Mouse (Mus musculus) cerebellum, adult 18-20 months (tissue): ENCODE results near the gene Gtf2ird1.
A peak's percentile ranks its signal among the peaks of the same experiment; 100 is the strongest.
"Not testable (repeated sequence)": the region's sequence is repeated elsewhere in the genome, so short reads cannot be mapped to it uniquely, and the experiment has no call there.

Source experiments
- DNase-seq, 2 experiments: peaks; one replicate each; pipeline ENCODE4 v3.0.0; 2021

Gene Gtf2ird1

GRCm38 (mm10) chr5:134473902-134474301 lies 17.4 kb upstream of the Gtf2ird1 start:
- no peak for DNase-seq

DNA sequence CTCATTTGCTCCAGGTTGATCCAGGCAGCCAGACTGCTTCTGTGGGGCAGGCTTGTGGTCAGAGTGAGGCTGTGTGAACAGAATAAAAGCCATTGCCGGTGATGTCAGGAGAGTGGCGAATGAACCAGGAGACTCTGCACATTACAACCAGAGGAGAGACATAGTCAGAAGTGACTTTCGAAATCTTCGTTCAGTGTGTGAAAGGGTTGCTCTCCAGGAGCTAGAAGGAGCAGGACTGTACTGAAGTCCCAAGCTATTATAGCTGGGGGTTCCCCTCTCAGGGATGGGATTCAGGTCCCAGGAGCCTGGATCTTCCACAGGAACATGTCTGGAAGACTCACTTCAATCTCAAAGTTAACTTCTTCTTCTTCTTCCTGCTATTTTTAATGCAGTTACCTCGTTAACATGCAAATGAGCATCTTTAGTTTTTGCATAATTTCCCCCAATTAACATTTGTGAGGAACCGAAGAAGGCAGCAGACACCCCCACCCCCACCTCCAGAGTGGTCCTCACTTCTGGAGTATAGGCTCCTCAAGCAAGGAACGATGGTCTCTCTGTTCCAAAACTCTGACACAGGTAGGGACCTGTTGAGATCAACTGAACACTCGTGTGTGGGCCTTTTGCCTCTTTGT lies 14.1 kb upstream of the Gtf2ird1 start:
- DNase-seq, result no peak

DNA sequence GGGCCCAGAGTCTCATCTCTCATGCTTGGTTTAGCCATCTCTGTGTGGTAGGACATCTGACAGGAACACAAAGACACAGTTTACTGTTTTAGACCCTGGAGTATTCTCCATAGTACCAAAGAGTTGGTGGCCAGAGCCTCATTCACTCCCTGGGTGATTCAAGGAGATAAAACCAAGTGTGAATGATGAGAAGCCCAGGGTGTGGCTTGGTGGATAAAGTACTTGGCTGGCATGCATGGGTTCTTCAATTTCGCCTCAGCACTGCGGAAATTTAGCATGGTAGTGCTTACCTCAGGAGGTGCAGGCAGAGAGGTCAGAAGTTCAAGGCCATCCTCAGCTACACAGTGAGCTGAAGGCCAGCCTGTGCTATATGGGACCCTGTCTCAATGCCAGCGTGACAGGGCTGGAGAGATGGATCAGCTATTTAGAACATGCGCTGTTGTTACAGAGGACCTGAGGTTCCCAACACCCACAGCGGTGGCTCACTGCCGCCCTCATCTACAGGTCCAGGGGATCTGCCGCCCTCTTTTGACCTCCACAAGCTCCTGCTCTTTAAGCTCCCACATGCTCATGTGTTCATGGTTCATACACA lies 13.1 kb upstream of the Gtf2ird1 start:
- DNase-seq, result no peak

GRCm38 (mm10) chr5:134468158-134468765 lies 11.7 kb upstream of the Gtf2ird1 start:
- peak in 1 of 2 experiments; percentile 23 for DNase-seq

DNA sequence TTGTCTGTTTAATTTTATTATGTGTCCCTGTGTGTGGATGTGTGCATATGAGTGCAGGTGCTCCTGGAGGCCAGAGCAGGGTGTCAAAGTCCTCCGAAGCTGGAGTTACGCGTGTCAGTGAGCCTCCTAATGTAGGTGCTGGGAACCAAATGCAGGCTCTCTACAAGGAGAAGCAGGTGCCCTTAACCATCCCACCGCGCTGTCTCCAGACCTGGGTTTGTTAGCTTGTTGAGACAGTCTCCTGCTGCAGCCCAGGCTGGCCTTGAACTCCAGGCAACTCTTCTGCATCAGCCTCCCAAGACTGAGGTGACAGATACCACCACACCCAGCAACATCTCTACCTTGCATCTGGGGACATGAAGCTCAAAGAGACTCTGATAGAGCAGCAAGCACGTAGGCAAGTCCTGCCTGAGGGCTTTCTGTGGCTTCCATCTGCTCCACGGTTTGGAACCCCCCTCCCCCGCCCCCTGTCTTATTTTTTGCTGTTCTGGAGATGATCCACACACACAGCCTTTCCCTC lies 10.6 kb upstream of the Gtf2ird1 start:
- DNase-seq, result no peak

GRCm38 (mm10) chr5:134466296-134467029 lies 9.9 kb upstream of the Gtf2ird1 start:
- DNase-seq, result no peak

GRCm38 (mm10) chr5:134465197-134465596 lies 8.7 kb upstream of the Gtf2ird1 start:
- DNase-seq, result no peak

DNA sequence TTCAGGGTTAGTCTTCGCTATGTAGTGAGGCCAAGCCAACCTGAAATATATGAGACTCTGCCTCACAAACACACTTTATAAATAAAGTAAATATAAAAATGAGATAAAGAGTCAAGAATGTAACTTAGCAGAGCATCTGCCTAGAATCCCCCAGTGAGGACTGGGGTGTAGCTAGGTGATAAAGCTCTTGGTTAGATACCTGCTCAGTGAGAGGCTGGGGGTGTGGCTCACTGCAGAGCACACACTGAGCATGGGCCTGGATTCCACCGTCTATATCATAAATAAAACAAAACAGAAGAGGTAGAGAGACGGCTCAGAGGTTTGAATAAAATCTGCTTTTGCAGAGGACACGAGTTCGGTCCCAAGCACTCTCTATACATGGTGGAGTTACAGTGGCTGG lies 7.7 kb upstream of the Gtf2ird1 start:
- no peak for DNase-seq

- DNase-seq, result no peak
Observed at GRCm38 (mm10) chr5:134462731-134463130, 6.2 kb upstream of the Gtf2ird1 start.

DNA sequence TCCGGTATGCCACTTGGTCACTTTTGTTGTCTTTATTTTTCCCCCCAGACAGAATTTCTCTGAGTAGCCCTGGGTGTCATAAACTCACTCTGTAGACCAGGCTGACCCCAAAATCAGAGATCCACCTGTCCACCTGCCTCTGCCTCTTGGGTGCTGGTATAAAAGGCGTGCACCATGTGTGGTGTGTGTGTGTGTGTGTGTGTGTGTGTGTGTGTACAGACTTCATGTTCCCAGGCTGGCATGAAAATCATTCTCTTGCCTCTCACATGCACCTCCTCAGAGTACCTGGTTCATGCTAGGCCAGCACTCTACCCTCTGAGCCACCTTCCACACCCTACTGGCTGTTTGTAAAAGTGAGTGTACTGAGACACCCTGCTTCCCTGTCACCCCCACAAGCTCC lies 5.8 kb upstream of the Gtf2ird1 start:
- DNase-seq, result no peak

DNA sequence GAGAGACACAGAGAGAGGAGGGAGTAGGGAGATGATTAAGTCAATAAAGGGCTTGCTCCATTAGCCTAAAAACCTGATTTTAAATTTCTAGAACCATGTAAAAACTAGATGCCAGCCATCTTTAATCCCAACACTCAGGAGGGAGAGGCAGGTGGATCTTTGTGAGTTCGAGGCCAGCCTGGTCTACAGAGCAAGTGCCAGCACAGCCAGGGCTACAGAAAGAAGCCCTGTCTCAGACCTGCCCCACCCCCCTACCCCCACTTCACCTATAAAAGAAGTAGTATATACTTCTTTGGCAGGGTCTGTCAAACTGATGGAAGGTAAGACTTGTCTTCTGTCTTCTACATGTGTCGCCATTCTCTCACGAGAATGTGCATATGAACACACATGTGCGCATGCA lies 4.0 kb upstream of the Gtf2ird1 start:
- DNase-seq, result no peak

DNA sequence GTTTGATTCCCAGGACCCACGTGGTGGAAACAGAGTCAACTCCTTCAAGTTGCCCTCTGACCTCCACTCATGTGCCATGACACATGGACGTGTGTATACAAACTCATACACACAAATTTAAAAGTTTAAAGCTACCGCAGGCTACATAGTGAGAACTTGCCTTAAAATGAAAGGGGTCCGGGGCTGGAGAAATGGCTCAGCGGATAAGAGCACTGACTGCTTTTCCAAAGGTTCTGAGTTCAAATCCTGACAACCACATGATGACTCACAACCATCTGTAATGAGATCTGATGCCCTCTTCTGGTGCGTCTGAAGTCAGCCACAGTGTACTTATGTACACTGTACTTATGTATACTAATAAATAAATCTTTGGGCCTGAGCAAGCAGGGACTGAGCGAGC lies 2.6 kb upstream of the Gtf2ird1 start:
- no peak for DNase-seq

GRCm38 (mm10) chr5:134458416-134458815 lies 1.9 kb upstream of the Gtf2ird1 start:
- DNase-seq, result no peak

DNA sequence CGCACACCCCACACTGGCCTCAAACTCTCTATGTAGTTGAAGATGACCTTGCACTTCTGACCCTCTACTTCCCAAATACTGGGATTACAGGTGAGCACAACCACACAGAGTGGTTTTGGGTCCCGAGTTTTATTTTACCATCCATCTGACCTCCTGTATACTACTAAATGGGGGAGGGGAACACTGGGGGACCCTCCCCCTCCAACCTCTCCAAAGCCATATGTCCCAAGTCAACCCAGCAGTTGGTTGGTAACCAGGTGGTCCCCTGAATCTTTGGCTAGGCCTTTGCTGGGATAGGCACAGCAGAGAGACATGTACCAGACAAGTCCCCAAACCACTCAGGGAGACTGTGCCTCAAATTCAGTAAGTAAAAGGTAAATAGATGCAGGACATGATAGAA lies 855 bp upstream of the Gtf2ird1 start:
- no peak for DNase-seq

GRCm38 (mm10) chr5:134455914-134456423 lies 547 bp downstream of the Gtf2ird1 start:
- DNase-seq, result peak; percentile 56 to 57

GRCm38 (mm10) chr5:134455186-134455895 lies 1.2 kb downstream of the Gtf2ird1 start:
- peak; percentile 27 to 39 for DNase-seq

- DNase-seq, result peak; percentile 31 to 32
Observed at GRCm38 (mm10) chr5:134454421-134454820, 2.1 kb downstream of the Gtf2ird1 start.

GRCm38 (mm10) chr5:134453577-134453976 lies 2.9 kb downstream of the Gtf2ird1 start:
- no peak for DNase-seq

DNA sequence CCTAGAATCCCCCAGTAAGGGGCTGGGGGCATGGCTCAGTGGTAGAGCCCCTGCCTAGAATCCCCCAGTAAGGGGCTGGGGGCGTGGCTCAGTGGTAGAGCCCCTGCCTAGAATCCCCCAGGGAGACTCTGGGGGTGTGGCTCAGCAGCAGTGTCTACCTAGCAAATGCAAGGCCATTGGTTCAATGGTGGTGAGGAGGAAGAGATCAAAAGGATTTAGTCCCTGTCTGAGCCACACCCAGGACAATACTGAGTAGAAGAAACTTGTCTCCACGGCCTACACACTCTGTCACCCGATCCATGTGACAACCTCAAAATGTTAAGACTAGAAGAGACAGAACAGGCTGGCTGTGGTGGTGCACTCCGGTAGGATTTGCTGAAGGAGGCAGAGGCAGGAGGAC lies 9.8 kb downstream of the Gtf2ird1 start:
- DNase-seq, result not testable (repeated sequence)

DNA sequence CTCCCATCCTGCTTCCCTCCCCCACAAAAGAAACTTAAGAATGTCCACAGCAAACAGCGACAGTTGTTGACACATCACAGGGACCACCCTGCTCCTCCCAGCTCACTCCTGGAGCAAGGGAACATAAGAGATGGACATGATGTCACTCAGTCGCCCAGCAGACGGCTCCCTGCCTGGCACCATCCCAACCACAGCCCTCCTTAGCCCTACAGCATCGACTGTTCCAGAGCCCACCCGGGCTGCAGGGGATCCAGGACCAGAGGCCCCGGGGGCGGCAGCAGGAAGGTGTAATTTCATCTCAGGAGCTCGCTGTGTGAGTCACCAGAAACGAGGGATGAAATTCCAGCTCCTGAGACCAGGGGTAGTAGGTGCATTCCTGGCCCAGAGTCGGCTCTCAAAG lies 10.6 kb downstream of the Gtf2ird1 start:
- DNase-seq, result no peak

- no peak for DNase-seq
Observed at GRCm38 (mm10) chr5:134445208-134445831, 11.2 kb downstream of the Gtf2ird1 start.

DNA sequence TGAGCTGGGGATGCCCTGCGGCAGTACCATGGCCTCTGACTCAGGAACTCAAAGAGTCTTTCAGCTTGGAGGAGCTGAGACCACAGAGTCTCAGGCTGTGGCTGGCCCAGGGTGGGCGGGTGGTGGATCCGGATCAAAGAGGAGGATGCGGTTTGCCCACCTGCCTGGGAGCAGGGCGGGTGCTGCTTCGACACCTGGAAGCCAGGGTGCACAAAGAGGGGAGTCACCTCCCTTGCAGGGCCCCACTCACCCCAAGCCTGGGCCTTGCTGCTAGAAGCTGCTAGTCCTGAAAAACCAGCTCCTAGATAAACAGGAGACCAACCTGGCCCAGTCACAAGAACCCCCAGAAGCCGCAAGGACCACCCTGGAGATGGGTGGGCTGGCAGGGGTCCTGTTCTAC lies 12.0 kb downstream of the Gtf2ird1 start:
- no peak for DNase-seq
